Mouse (Mus musculus) ES-CJ7 (cell line): ENCODE data around the gene Phactr3.
A peak's percentile ranks its signal among the peaks of the same experiment; 100 is the strongest.
"Not testable (repeated sequence)": the region's sequence is repeated elsewhere in the genome, so short reads cannot be mapped to it uniquely, and the experiment has no call there.

Experiments used
- DNase-seq: peaks from one replicate; pipeline ENCODE4 v3.0.0; 2011; ENCODE audit warnings: low read depth, low spot score

Phactr3 gene

GRCm38 (mm10) chr2:178118801-178119560 is at the start of gene Phactr3:
Gene Phactr3, plus strand, starts transcription at chr2:178118975.
- no peak for DNase-seq

DNA sequence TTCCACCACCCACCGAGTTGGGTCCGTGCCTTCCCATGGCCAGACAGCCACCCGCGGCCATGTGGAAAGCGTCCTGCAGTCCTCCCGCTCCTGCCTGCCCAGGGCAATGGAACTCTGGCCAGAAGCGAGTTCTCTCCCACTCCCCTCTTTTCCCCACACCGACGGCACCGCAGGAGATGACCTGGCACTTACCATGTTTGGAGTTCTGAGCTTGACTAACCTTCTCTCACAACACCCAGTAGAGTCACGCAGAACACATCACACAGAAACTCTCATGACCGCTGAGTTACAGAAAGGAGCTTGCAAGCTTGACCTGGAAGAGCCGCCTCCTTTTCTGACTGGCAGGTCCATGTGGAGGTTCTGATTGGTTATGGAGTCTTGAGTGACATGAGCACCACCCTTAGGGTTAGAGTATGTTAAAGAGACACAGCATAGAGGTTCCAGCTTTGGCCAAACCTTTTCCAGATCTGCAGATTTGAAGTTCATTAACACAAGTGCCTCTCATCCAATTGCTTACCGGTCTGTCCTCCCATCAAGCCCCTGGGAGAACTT is 40.5 kb upstream of the Phactr3 start, which contains the start of gene Zfp931:
Gene Zfp931 (minus strand): TSS at position 311 of the 552 bp plus-strand sequence.
- DNase-seq, result not testable (repeated sequence)

DNA sequence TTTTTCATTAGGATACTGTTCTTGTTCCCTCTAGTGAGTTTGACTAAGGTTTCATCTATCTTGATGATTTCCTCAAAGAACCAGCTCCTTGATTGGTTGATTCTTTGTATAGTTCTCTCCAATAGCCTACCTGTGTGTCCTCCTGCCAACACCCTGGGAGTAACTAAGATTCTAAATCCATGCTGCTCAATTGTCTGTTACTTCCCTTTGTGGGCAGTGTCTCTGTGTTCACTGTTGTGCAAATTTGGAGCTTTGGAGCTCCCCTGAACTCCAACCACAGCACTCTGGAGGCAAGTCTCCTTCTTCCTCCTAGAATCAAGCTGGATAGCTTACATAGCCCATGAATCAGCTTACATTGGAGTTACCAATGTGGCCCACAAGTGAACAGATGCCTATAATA is 29.2 kb upstream of the Phactr3 start:
- peak; percentile 64 for DNase-seq

DNA sequence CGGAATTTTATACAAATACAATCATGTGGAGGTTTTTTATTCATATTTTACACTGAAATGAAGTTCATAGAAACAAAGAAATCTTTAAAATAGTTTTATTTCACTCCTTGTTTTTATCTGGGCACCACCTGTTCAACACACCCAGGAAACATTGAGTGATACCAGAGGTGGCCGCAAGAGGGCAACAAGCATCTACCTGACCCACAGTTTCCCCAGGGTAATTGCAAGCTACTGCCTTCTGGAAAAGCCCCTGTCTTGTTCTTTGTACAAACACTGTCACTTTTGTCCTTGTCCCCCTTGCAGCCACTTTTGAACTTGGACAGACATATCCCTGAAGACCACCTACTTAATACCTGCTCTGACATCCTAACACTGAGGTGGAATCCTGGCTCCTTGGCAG is 20.8 kb upstream of the Phactr3 start:
- DNase-seq, result peak; percentile 52

- peak; percentile 75 for DNase-seq
These were observed 16.8 kb upstream of the Phactr3 start for GRCm38 (mm10) chr2:178101957-178102356.

- peak; percentile 85 for DNase-seq
These were observed 829 bp upstream of the Phactr3 start for GRCm38 (mm10) chr2:178117946-178118345.

DNA sequence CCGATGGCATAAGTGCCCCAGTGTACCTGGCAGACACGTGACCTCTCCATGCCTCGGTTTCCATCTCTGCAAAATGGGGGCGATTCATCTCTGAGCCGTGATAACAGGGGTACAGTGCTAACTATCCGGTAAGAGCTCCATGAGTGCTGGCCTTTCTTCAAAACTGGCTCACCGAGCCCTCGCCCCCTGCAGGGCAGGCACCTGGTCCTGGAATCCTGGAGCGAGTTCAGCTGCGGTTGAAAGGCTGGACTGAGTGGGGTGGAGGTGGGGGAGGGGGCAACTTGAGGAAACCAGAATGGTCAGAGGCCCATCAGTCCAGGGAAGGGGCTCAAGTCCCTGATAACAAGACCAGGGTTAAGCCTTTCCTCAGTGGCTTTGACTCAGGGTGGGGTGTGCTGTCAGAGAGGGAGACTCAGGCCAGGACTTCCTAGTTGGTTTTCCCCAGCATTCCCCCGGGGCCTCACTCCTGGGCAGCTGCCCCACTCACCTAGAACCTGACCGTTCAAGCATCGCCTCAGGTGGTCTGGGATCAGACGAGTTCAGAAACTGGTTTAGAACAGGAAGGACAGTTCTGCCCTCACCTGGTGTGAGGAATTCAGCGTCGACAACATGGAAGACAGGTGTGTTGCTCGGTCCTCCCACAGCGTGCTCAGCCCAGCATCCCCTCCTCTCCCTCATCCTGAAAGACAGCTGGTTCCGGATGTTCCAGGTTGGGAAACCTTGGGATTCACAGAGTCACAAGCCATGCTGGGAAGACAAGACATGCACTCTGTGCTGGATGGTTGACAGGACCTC is 983 bp downstream of the Phactr3 start:
- no peak for DNase-seq

- DNase-seq, result no peak
These were observed 1.5 kb downstream of the Phactr3 start for GRCm38 (mm10) chr2:178120356-178120645.

- no peak for DNase-seq
These were observed 2.0 kb downstream of the Phactr3 start for GRCm38 (mm10) chr2:178120651-178121374.

DNA sequence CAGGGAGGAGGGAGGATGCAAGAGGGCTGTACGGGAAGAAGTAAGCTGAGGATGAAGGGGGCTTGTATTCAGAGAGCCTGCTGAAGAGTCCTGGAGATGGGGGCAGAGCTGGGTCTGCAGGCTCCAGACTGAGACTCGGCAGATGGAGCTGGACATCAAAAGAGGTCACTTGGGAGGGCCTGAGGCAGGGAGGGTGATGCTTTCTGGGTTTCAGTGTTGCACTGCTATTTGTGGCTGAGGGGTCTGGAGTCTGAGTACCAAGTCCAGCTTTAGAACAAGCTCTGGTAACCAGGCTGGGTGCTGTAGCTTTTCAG is 2.6 kb downstream of the Phactr3 start:
- no peak for DNase-seq

GRCm38 (mm10) chr2:178121946-178122665 is 3.3 kb downstream of the Phactr3 start:
- no peak for DNase-seq

GRCm38 (mm10) chr2:178123466-178123865 is 4.7 kb downstream of the Phactr3 start:
- no peak for DNase-seq

- DNase-seq, result no peak
These were observed 6.7 kb downstream of the Phactr3 start for GRCm38 (mm10) chr2:178125427-178125826.

- DNase-seq, result no peak
These were observed 7.5 kb downstream of the Phactr3 start for GRCm38 (mm10) chr2:178126041-178126820.

DNA sequence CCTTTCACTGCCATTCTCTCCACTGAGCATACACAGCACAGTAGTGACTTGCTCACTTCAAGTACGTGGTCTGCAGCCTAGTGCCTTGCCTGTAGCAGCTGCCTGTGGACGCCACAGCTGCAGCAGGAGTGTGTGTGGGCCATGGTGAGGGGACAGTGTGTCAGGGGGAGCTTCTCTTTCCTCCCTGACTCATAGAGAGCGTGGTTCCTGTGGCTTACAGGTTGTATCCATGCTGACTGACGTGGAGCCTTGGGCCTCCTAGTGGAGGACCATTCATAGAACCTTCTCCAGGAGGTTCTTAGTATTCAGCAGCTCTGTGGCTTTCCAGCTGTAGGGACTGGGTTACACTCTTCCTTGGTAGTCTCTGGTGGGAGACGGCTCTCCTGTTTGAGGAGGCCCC is 9.8 kb downstream of the Phactr3 start:
- no peak for DNase-seq

DNA sequence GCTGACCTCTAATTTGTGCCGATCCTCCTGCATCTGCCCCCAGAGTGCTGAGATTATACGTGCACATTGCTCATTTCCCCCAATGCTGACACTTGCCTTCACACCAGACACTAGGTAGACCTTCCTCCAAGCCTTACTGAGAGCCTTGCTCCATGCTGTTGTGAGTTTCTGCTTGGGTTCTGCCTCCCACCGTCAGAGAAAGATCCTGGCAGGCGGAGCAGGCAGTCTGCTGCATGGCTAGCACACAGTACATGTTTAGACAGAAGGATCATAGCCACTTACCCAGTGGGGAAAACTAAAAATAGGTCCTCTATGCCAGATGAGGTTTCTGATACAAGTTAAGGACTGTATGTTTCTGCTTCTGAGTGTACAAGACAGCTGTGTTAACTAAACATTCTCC is 10.4 kb downstream of the Phactr3 start:
- DNase-seq, result no peak

DNA sequence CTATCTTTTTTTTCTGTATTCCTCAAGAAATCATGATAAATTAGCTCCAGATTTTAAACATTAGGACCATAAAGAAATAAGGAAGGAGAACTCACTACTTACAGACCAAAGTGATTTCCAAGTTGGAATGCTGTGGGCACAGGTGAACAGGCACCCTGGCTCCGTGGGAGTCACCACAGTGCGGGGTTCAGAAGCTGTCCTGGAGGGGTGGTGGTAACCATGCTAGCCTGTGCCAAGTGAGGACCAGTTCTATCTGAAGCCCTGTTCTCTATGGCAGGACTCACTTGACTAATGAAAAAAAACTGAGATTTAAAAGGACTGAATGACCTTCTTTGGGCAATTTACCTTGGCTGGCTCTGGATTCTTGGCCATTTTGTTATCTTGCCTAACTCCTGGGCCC is 10.9 kb downstream of the Phactr3 start:
- DNase-seq, result no peak

DNA sequence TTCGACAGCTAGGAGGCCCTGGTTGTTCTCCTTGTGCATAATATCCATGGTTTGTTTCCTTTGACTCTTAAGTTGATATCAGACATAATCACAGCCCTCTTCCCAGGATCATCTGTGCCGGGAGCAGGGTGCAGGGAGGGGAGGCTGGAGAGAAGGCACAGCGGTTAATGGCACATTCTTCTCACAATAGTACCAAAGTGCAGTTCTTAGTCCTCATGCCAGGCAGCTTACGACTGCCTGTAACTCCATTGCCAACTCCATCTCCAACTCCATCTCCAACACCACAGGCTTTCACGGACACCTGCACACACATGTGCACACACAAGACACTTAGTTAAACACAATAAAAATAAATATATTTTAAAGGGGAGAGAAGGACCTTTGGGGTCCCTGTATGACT is 11.8 kb downstream of the Phactr3 start:
- DNase-seq, result no peak

DNA sequence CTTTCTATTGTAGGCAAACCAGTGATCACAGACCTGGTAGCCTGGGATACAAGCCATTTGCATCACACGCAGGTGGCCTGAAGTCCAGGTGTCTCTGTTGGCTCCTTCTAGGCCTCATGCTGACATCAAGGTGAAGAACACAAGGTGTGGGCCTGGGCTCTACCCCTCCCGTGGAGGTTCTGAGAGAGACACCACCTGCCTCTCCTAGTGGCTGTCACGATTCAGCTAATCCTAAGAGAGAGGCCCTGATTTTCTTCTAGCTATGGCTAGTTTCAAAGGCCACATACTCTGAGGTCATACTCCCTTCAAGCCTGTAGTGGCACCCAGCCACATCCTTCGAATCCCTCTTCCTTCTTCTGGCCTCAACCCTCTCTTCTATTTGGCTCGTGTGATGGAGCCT is 12.2 kb downstream of the Phactr3 start:
- DNase-seq, result no peak

- DNase-seq, result no peak
These were observed 13.0 kb downstream of the Phactr3 start for GRCm38 (mm10) chr2:178131606-178132365.
